Mouse (Mus musculus) hindbrain, embryonic 13.5 days (tissue): ENCODE results near the gene H2-Oa. TPM values are rescaled to one million over a fixed set of nuclear protein-coding genes. Genes with fewer than 3 reads are reported as not detected.

ENCODE experiments used
- ATAC-seq: fragments of 200-750 bp; cut with Nextera tagmentation; 2 replicates; pipeline ENCODE4 v1.8.0; 2017; ENCODE audit warnings: moderate TSS enrichment; ENCODE audit not compliant: low FRiP score
- H3K27ac ChIP-seq: fragments of 300-500 bp; sonication (generic); 2 replicates; pipeline ENCODE4 v1.5.1; 2015; ENCODE audit warnings: inconsistent platforms, mild to moderate bottlenecking, moderate library complexity
- H3K27me3 ChIP-seq: fragments of 300-500 bp; sonication (generic); 2 replicates; pipeline ENCODE4 v1.6.1; 2015; ENCODE audit warnings: mild to moderate bottlenecking, inconsistent platforms
- H3K36me3 ChIP-seq: fragments of 300-500 bp; sonication (generic); 2 replicates; pipeline ENCODE4 v1.6.1; 2015; ENCODE audit warnings: mild to moderate bottlenecking, inconsistent platforms
- H3K4me1 ChIP-seq: fragments of 300-500 bp; sonication (generic); replicated peaks from 2 replicates; pipeline ENCODE4 v1.6.1; 2015; ENCODE audit warnings: inconsistent platforms
- H3K4me2 ChIP-seq: fragments of 300-500 bp; sonication (generic); 2 replicates; pipeline ENCODE4 v1.6.1; 2015; ENCODE audit warnings: inconsistent platforms, mild to moderate bottlenecking, moderate library complexity
- H3K4me3 ChIP-seq: fragments of 300-500 bp; sonication (generic); 2 replicates; pipeline ENCODE4 v1.5.1; 2015; ENCODE audit warnings: mild to moderate bottlenecking, inconsistent platforms
- H3K9ac ChIP-seq: fragments of 300-500 bp; sonication (generic); 2 replicates; pipeline ENCODE4 v1.6.1; 2015; ENCODE audit warnings: mild to moderate bottlenecking, inconsistent platforms
- H3K9me3 ChIP-seq: fragments of 300-500 bp; sonication (generic); 2 replicates; pipeline ENCODE4 v1.6.1; 2016; ENCODE audit warnings: inconsistent platforms
- WGBS: fragments of 180-500 bp; shearing (Covaris S2); methylation state at CpG from one replicate; pipeline ENCODE4 v1.1.7; 2015; 5-methylcytosine and 5-hydroxymethylcytosine counted together
- polyA plus RNA-seq: library from polyadenylated mRNA; unstranded; fragments of >200 nt; fragmentation: Nextera tagmentation; extraction: Ambion mirVana; gene quantifications from 2 replicates; pipeline ENCODE4 v1.2.1, GENCODE M21; 2015

The H2-Oa gene
- polyA plus RNA-seq, 1 experiment from 2014 or later, result not detected

DNA sequence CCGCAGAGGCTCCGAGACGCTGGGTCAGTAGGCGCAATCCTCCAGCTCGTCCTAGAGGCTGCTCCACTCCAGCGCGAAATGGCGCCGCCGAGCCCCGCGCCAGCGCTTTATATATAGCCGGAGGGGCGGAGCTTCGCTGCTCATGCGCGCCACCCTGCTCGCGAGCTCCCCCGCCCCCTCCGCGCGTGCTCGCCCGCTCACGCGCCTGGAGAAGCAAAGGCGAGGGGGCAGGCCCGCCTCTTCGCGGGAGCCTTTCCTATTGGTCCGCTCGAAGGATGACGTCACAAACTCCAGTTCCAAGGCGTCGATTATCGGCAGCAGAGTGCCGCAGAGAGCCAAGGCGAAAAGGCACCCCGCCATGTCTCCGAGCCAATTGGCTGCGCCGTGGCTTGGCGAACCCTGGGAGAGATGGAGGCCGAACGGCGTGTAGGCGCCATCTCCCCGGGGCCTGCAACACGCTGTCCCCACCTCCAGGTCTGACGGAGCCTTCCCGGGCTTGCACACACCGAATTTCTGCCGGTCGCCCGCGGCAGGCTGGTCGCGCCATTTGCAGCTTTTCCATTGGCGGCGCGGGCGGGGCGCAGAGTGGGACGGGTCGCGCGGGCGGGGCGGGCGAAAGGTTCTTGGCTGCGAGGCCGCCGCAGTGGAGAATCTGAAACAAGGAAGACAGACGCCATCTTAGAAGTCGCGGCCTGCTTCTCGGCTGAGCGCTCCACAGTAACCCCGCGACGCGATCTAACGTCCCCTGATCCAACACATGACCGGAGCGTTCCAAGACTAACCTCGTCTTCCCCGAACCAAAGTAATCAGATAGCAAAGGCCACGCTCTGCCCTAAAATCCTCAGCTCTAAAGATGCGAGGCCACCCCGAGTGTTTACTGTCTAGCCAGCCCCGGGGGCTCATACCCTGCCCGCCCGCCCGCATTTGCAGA, 27.4 kb downstream of the H2-Oa start, which contains the start of gene H2-DMa:
TSS of gene H2-DMa (plus strand) at position 293 of the 931 bp plus-strand sequence.
- peak within 1 kb of the TSS; percentile 100 for H3K27ac ChIP-seq
- H3K36me3 ChIP-seq, result peaks cover 37% of the 10 kb centered on the region
- peak; percentile 75 for ATAC-seq
- peaks cover 43% of the 10 kb centered on the region for H3K4me1 ChIP-seq
- H3K4me2 ChIP-seq, result peak within 1 kb of the TSS; percentile 93
- H3K27me3 ChIP-seq, result no peaks in the 10 kb centered on the region
- H3K9ac ChIP-seq, result peak within 1 kb of the TSS; percentile 98
- WGBS, result under 1% methylated on average over 96 of the region's 96 CpGs
- H3K9me3 ChIP-seq, result no peaks in the 10 kb centered on the region
- H3K4me3 ChIP-seq, result peak within 1 kb of the TSS; percentile 95

DNA sequence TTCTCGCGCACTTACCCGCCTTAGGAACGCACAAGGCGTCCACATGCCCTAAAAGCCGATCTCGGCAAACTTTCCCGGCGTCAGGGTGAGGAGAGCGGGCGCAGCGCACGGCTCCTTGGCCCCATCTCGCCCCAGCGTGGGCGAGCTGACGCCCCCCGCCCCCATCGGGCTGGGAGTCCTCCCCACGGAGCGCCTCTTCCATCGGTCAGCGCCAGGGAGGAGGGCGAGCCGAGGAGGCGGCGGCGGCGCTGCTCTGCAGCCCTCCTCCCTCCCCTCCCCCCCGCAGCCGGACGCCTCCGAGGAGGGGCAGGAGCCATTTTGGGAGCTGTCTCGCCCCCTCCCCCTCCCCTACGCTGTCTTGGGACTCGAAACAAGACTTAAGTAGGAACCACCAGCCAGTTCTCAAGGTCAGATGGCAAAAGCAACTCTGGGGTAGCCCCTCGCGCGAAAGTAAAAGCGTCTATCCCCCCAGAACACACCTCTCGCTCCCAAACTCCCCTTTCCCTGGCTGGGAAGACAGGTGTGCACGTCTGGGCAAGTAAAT, 28.1 kb downstream of the H2-Oa start:
- ATAC-seq, result 0 out of 2 replicates have a peak, but pooled peaks have one; percentile 0
- peak overlapping the region; percentile 93 for H3K4me2 ChIP-seq
- H3K9me3 ChIP-seq, result no peaks in the 10 kb centered on the region
- peaks cover 44% of the 10 kb centered on the region for H3K4me1 ChIP-seq
- H3K27ac ChIP-seq, result peak overlapping the region; percentile 100
- peaks cover 30% of the 10 kb centered on the region for H3K36me3 ChIP-seq
- WGBS, result 0% methylated on average over 32 of the region's 42 CpGs
- H3K9ac ChIP-seq, result peak overlapping the region; percentile 98
- peak overlapping the region; percentile 95 for H3K4me3 ChIP-seq
- H3K27me3 ChIP-seq, result no peaks in the 10 kb centered on the region

DNA sequence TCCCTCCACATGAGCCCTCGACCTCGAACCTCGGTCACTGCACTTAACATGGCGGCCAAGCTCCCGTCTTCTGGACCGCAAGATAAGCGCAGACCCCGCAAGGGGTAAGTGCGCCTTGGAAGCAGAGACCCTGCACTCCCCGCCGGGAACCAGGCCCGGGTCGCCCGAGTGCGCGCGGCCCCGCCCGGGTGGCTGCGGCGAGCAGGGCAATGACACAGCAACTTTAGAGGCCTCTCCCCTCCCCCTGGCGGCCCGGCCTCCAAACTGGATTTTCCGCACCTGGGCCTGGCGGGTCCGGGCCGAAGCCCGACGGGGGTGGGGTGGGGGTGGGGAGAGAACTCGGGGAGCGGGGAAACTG, 28.7 kb downstream of the H2-Oa start:
- Histone ChIP-seq H3K4me3 (peak overlapping the region; percentile 95), H3K36me3 (peaks cover 24% of the 10 kb centered on the region), H3K9ac (peak overlapping the region; percentile 98), H3K27ac (peak overlapping the region; percentile 100), H3K9me3 (no peaks in the 10 kb centered on the region), H3K4me2 (peak overlapping the region; percentile 93), H3K4me1 (peaks cover 40% of the 10 kb centered on the region), H3K27me3 (no peaks in the 10 kb centered on the region)
- no peak for ATAC-seq
- under 1% methylated on average over 30 of the region's 31 CpGs for WGBS

DNA sequence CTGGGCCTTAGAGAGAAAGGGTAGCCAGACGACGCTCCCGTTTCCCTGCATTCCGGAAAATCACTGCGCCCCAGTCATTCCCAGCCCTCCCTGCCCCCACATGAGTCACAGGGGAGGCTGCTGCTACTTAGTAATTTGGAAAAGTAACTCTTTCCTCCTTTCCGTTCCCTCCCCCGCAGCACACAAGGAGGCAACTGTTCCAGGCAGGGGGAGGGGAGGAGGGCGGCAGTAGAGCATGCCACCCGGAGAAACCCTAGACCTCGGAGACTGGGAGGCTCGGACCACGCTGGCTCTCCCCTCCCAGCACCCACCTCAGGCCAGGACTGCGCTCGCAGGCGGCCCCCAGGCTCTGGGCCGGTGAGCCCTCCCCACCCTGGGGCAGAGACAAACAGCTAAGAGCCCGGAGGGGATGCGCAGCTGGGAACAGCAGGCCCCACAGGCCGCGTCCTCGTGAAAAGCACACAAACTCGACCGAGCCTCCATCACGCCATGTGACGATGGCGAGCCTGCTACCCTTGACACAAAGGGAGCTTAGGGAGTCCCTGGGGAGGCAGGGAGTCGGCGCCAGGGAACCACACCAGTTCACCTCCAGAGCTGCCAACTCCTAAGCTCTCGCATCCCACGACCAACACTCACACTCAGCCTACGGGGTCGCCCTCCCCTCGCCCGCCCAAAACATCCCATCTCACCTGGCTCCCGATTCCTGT, 29.2 kb downstream of the H2-Oa start:
- ATAC-seq, result peak; percentile 11
- under 1% methylated on average over 29 of the region's 35 CpGs for WGBS

DNA sequence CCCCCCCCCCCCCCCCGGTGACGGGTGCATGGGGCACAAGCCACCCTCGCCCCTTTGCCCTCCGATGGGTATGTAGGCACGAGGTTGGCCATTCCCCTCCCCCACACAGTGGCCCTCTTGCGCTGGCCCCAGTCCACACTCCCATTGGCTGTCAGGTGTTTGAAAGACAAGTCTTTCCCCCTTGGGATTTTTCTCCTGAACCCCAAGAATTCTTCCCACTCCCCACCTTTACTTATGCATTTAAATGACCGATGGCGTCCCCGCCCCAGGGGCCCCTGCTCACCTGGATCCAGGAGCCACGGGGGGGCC, 29.7 kb downstream of the H2-Oa start:
- Histone ChIP-seq H3K9ac (peak overlapping the region; percentile 98), H3K4me2 (peak overlapping the region; percentile 93), H3K9me3 (no peaks in the 10 kb centered on the region), H3K4me1 (peaks cover 30% of the 10 kb centered on the region), H3K27ac (peak overlapping the region; percentile 100), H3K4me3 (peak overlapping the region; percentile 95), H3K36me3 (peaks cover 15% of the 10 kb centered on the region), H3K27me3 (0 out of 2 replicates have a peak, but pooled peaks cover 2% of the 10 kb centered on the region)
- 0 out of 2 replicates have a peak, but pooled peaks have one; percentile 7 for ATAC-seq
- WGBS, result 0% methylated on average over 8 of the region's 10 CpGs

More for the DNA sequence above, 29.2 kb downstream of the H2-Oa start:
- Histone ChIP-seq H3K4me2 (peak overlapping the region; percentile 93), H3K4me1 (peaks cover 35% of the 10 kb centered on the region), H3K27me3 (no peaks in the 10 kb centered on the region), H3K4me3 (peak overlapping the region; percentile 95), H3K9ac (peak overlapping the region; percentile 98), H3K9me3 (no peaks in the 10 kb centered on the region), H3K27ac (peak overlapping the region; percentile 100), H3K36me3 (peaks cover 20% of the 10 kb centered on the region)

DNA sequence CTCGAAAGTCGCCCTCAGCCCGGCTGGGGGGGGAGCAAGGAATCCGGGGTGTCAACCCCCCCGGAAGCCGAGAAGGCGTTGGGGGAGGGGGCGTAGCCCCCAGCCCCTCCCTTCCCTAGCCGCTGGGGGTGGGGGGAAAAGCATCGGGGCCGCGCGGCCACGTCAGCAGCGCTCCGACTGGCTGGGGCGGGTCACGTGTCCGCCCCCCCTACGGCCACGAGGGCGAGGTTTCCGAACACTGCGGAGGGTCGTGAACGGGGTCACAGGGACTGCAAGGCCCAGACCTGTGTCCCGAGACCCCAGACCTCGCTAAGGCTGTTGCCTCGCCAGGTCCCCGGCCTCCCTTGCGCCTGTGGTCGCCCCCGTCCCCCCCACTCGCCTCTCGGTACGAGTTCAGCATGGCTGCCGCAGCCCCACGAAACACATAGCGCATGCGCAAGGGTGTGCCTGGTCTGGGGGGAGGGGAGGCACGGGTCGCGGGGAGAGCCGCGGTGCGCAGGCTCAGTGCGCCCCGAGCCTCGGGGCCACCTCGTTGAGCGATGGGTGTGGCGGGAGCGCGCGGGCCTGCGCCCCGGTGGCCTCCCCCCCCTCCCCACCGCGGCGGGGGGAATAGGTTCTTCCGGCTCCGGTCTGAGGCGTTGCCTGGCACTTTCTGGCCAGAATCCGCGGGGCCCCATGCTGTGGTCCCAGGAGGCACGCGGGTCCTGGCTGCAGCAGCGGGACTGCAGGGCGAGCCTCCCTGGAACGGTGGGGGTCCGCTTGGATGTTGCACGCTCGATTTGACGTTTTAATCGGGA, 30.2 kb downstream of the H2-Oa start, which contains the start of gene Brd2:
TSS of gene Brd2 (minus strand) at position 447 of the 797 bp plus-strand sequence.
- Histone ChIP-seq H3K9me3 (no peaks in the 10 kb centered on the region), H3K4me2 (peak within 1 kb of the TSS; percentile 93), H3K4me1 (peaks cover 25% of the 10 kb centered on the region), H3K27ac (peak within 1 kb of the TSS; percentile 100), H3K4me3 (peak within 1 kb of the TSS; percentile 95), H3K36me3 (peaks cover 13% of the 10 kb centered on the region), H3K9ac (peak within 1 kb of the TSS; percentile 98), H3K27me3 (0 out of 2 replicates have a peak, but pooled peaks cover 7% of the 10 kb centered on the region)
- under 1% methylated on average over 62 of the region's 75 CpGs for WGBS
- peak; percentile 50 for ATAC-seq

DNA sequence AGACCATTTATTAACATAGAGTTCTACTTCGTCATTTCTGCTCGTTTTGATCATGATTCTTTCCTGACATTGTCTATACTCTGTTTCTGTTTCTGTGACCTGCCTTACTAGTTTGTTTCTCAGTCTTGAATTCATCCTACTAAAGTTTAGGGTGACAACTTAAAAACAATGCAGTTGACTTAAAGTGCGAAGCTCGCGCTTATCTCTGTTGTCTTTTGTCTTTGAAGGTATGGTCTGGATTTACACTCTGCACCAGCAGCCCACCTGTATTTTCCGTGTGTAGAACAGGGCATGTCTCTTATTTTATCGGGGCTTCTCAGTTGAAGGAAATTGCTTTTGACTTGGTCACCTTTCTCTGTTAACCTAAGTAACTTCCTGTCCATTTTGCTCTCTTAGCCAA, 31.0 kb downstream of the H2-Oa start:
- Histone ChIP-seq H3K9me3 (no peaks in the 10 kb centered on the region), H3K4me3 (peak overlapping the region; percentile 95), H3K27ac (peak overlapping the region; percentile 100), H3K36me3 (peaks cover 9% of the 10 kb centered on the region), H3K27me3 (0 out of 2 replicates have a peak, but pooled peaks cover 9% of the 10 kb centered on the region), H3K4me2 (peak overlapping the region; percentile 93), H3K4me1 (peaks cover 22% of the 10 kb centered on the region), H3K9ac (peak overlapping the region; percentile 98)
- no peak for ATAC-seq
- WGBS, result 4% methylated on average over 7 of the region's 7 CpGs

DNA sequence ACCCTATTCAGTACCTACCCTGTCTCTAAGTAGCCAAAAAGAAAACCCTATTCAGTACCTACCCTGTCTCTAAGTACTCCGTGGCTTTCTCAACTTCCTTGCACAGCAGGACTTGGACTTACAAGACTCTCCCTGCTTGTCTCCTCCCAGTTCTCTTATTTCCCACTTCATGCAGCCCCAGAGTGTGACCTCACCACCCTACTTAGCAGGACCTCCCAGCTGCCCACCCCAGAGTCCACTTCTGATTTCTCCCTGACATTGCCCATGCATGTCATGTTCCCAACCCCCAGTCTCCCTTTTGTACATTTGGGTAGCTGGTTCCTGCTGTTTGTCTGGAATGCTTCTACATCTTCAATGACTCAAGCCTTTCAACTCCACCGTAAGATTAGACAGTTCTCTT, 31.4 kb downstream of the H2-Oa start:
- WGBS, result 2% methylated on average over 2 of the region's 2 CpGs
- peaks cover 5% of the 10 kb centered on the region for H3K36me3 ChIP-seq
- ATAC-seq, result no peak
- peak overlapping the region; percentile 100 for H3K27ac ChIP-seq
- 0 out of 2 replicates have a peak, but pooled peaks cover 9% of the 10 kb centered on the region for H3K27me3 ChIP-seq
- H3K4me1 ChIP-seq, result peaks cover 25% of the 10 kb centered on the region
- peak overlapping the region; percentile 93 for H3K4me2 ChIP-seq
- peak overlapping the region; percentile 98 for H3K9ac ChIP-seq
- peak overlapping the region; percentile 95 for H3K4me3 ChIP-seq
- no peaks in the 10 kb centered on the region for H3K9me3 ChIP-seq

DNA sequence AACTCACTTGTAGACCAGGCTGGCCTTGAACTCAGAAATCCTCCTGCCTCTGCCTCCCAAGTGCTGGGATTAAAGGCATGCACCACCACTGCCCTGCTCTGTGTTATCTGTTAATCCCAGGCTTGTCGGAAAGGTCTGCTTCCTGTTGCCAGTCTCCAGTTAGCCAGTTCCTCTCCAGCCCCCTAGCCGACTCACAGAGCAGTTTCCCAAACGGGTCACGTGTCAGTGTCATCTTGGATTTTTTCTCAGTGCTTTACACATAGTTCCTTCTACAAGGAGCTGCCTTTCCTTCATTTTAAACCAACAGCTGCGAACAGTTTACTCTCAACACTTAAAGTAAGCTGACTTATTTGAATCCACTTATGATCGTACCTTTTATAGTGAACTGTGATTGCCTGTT, 32.5 kb downstream of the H2-Oa start:
- Histone ChIP-seq H3K36me3 (no peaks in the 10 kb centered on the region), H3K9ac (no peak overlapping the region), H3K4me2 (peak overlapping the region; percentile 93; the same call in 1 of the 2 replicates), H3K4me1 (peaks cover 36% of the 10 kb centered on the region), H3K27me3 (0 out of 2 replicates have a peak, but pooled peaks cover 9% of the 10 kb centered on the region), H3K27ac (no peak overlapping the region), H3K9me3 (no peaks in the 10 kb centered on the region), H3K4me3 (no peak overlapping the region)
- WGBS, result 92% methylated on average over 6 of the region's 6 CpGs
- no peak for ATAC-seq

DNA sequence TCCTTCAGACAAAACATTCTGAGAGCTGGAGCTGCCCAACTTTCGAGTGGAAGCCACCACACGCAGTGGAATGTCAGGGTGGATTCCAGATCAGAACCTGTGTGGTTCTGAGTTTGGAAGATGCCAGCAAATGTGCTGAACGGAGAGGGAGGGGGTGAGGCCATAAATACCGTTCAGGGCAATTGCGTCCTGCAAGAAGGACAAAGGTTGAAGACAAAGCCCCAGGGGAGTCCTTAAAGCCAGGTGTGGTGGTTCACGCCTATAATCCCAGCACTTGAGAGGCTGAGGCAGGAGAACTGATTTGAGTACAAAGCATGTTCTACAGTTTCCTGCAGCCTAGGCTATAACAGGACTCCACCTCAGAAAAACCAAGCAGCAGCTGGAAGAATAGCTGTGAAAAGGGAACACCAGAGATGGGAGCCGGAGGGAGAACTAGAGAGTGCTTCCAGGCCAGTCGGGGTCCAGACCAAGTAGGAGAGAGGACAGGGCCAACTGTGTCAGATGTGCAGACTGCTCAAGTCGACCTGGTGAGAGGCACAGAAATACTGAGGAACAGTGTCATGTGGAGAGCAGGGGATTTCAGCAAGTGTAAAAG, 34.8 kb downstream of the H2-Oa start:
- no peak overlapping the region for H3K4me2 ChIP-seq
- 57% methylated on average over 9 of the region's 9 CpGs for WGBS
- H3K27me3 ChIP-seq, result 0 out of 2 replicates have a peak, but pooled peaks cover 9% of the 10 kb centered on the region
- no peak for ATAC-seq
- no peak overlapping the region for H3K27ac ChIP-seq
- H3K36me3 ChIP-seq, result no peaks in the 10 kb centered on the region
- H3K4me3 ChIP-seq, result no peak overlapping the region
- no peaks in the 10 kb centered on the region for H3K9me3 ChIP-seq
- 0 out of 2 replicates have a peak overlapping the region, but pooled peaks have one; percentile 19 for H3K9ac ChIP-seq
- H3K4me1 ChIP-seq, result peaks cover 36% of the 10 kb centered on the region

DNA sequence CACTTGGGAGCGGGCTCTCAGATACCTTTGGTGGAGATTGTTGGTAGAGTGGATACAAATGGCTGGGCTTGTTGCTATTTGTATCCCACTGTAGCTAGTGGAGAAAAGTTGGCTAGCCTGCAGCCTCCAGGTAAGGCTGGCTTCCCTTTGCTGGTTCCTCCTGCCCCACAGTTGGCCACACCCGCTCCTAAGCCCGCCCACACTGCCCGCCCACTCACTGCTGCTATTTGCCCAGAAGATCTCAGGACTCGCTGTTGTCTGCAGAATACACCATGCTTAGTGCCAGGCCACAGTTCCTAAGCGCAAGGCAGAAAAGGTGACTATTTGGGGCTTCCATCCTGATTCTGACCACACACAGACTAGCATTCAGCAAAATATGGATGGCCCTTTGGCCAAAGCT, 35.3 kb downstream of the H2-Oa start:
- Histone ChIP-seq H3K27ac (no peak overlapping the region), H3K4me3 (no peak overlapping the region), H3K4me2 (no peak overlapping the region), H3K9me3 (no peaks in the 10 kb centered on the region), H3K4me1 (peaks cover 36% of the 10 kb centered on the region), H3K36me3 (no peaks in the 10 kb centered on the region), H3K9ac (no peak overlapping the region), H3K27me3 (0 out of 2 replicates have a peak, but pooled peaks cover 9% of the 10 kb centered on the region)
- WGBS, result 24% methylated on average over 6 of the region's 6 CpGs
- no peak for ATAC-seq
